Mouse (Mus musculus) stomach, embryonic 15.5 days (tissue): ENCODE results near the gene Fanci. TPM values are rescaled to one million over a fixed set of nuclear protein-coding genes. Genes with fewer than 3 reads are reported as not detected.

Experiments used
- ATAC-seq: fragments of 200-750 bp; cut with Nextera tagmentation; 2 replicates; pipeline ENCODE4 v1.8.0; 2017; ENCODE audit warnings: low read depth, moderate number of reproducible peaks, moderate TSS enrichment; ENCODE audit not compliant: insufficient read depth, low FRiP score
- H3K27ac ChIP-seq: fragments of 300-500 bp; sonication (generic); 2 replicates; pipeline ENCODE4 v1.5.1; 2015; ENCODE audit warnings: mild to moderate bottlenecking, inconsistent platforms
- H3K27me3 ChIP-seq: fragments of 300-500 bp; sonication (generic); replicated peaks from 2 replicates; pipeline ENCODE4 v1.6.1; 2015; ENCODE audit warnings: inconsistent platforms
- H3K36me3 ChIP-seq: fragments of 300-500 bp; sonication (generic); 2 replicates; pipeline ENCODE4 v1.6.1; 2015; ENCODE audit warnings: inconsistent platforms
- H3K4me1 ChIP-seq: fragments of 300-500 bp; sonication (generic); 2 replicates; pipeline ENCODE4 v1.6.1; 2015; ENCODE audit warnings: inconsistent platforms
- H3K4me2 ChIP-seq: fragments of 300-500 bp; sonication (generic); 2 replicates; pipeline ENCODE4 v1.6.1; 2015; ENCODE audit warnings: mild to moderate bottlenecking, inconsistent platforms
- H3K4me3 ChIP-seq: fragments of 300-500 bp; sonication (generic); replicated peaks from 2 replicates; pipeline ENCODE4 v1.5.1; 2015; ENCODE audit warnings: inconsistent platforms
- H3K9ac ChIP-seq: fragments of 300-500 bp; sonication (generic); 2 replicates; pipeline ENCODE4 v1.6.1; 2015; ENCODE audit warnings: inconsistent platforms
- H3K9me3 ChIP-seq: fragments of 300-500 bp; sonication (generic); 2 replicates; pipeline ENCODE4 v1.6.1; 2016; ENCODE audit warnings: inconsistent platforms
- WGBS: fragments of 180-500 bp; shearing (Covaris S2); methylation state at CpG from one replicate; pipeline ENCODE4 v1.1.7; 2015; 5-methylcytosine and 5-hydroxymethylcytosine counted together
- polyA plus RNA-seq: library from polyadenylated mRNA; unstranded; fragments of >200 nt; fragmentation: Nextera tagmentation; extraction: Ambion mirVana; gene quantifications from 2 replicates; pipeline ENCODE4 v1.2.1, GENCODE M21; 2015

Fanci gene
- polyA plus RNA-seq, 1 experiment from 2014 or later: 7.8 TPM

- Histone ChIP-seq H3K4me2 (no peak overlapping the region), H3K27ac (no peak overlapping the region), H3K27me3 (no peaks in the 10 kb centered on the region), H3K9ac (no peak overlapping the region), H3K4me1 (peaks cover 3% of the 10 kb centered on the region; the same call in 1 of the 2 replicates), H3K9me3 (no peaks in the 10 kb centered on the region), H3K4me3 (no peak overlapping the region), H3K36me3 (no peaks in the 10 kb centered on the region)
- 63% methylated on average over 5 of the region's 5 CpGs for WGBS
- ATAC-seq: no peak
Observed at GRCm38 (mm10) chr7:79390141-79390708, 1.5 kb upstream of the Fanci start.

GRCm38 (mm10) chr7:79391471-79391870 is 258 bp upstream of the Fanci start:
- peak overlapping the region; percentile 38; the same call in 1 of the 2 replicates for H3K9ac ChIP-seq
- H3K9me3 ChIP-seq: no peaks in the 10 kb centered on the region
- H3K4me3 ChIP-seq: peak overlapping the region; percentile 62
- H3K27me3 ChIP-seq: no peaks in the 10 kb centered on the region
- WGBS: 4% methylated on average over 3 of the region's 3 CpGs
- H3K4me2 ChIP-seq: peak overlapping the region; percentile 91
- no peak for ATAC-seq
- H3K4me1 ChIP-seq: peaks cover 3% of the 10 kb centered on the region; the same call in 1 of the 2 replicates
- H3K36me3 ChIP-seq: no peaks in the 10 kb centered on the region
- peak overlapping the region; percentile 72 for H3K27ac ChIP-seq

GRCm38 (mm10) chr7:79392860-79393513 is 1.3 kb downstream of the Fanci start:
- ATAC-seq: 0 out of 2 replicates have a peak, but pooled peaks have one; percentile 51
- 42% methylated on average over 9 of the region's 9 CpGs for WGBS
- Histone ChIP-seq H3K9me3 (no peaks in the 10 kb centered on the region), H3K27ac (no peak overlapping the region), H3K4me3 (peak overlapping the region; percentile 62), H3K4me2 (peak overlapping the region; percentile 91), H3K36me3 (no peaks in the 10 kb centered on the region), H3K27me3 (no peaks in the 10 kb centered on the region), H3K9ac (peak overlapping the region; percentile 38; the same call in 1 of the 2 replicates), H3K4me1 (peaks cover 3% of the 10 kb centered on the region; the same call in 1 of the 2 replicates)

- no peaks in the 10 kb centered on the region for H3K36me3 ChIP-seq
- H3K4me2 ChIP-seq: no peak overlapping the region
- ATAC-seq: no peak
- H3K9me3 ChIP-seq: no peaks in the 10 kb centered on the region
- H3K9ac ChIP-seq: no peak overlapping the region
- H3K27ac ChIP-seq: no peak overlapping the region
- no peak overlapping the region for H3K4me3 ChIP-seq
- H3K4me1 ChIP-seq: peaks cover 3% of the 10 kb centered on the region; the same call in 1 of the 2 replicates
- H3K27me3 ChIP-seq: no peaks in the 10 kb centered on the region
- WGBS: 99% methylated on average over 7 of the region's 7 CpGs
Observed at GRCm38 (mm10) chr7:79393924-79394323, 2.2 kb downstream of the Fanci start.

- peaks cover 3% of the 10 kb centered on the region; the same call in 1 of the 2 replicates for H3K4me1 ChIP-seq
Observed at GRCm38 (mm10) chr7:79394666-79395065, 2.9 kb downstream of the Fanci start.

GRCm38 (mm10) chr7:79395186-79395585 is 3.5 kb downstream of the Fanci start:
- no peak overlapping the region for H3K4me2 ChIP-seq
- WGBS: 81% methylated on average over 7 of the region's 7 CpGs
- no peaks in the 10 kb centered on the region for H3K9me3 ChIP-seq
- H3K4me1 ChIP-seq: peaks cover 3% of the 10 kb centered on the region; the same call in 1 of the 2 replicates
- H3K9ac ChIP-seq: no peak overlapping the region
- no peak for ATAC-seq
- H3K27ac ChIP-seq: no peak overlapping the region
- no peaks in the 10 kb centered on the region for H3K36me3 ChIP-seq
- H3K27me3 ChIP-seq: no peaks in the 10 kb centered on the region
- H3K4me3 ChIP-seq: no peak overlapping the region

More at GRCm38 (mm10) chr7:79394666-79395065, 2.9 kb downstream of the Fanci start:
- Histone ChIP-seq H3K27me3 (no peaks in the 10 kb centered on the region), H3K4me3 (no peak overlapping the region), H3K9me3 (no peaks in the 10 kb centered on the region), H3K36me3 (no peaks in the 10 kb centered on the region), H3K4me2 (no peak overlapping the region), H3K9ac (no peak overlapping the region), H3K27ac (no peak overlapping the region)
- ATAC-seq: no peak
- 79% methylated on average over 7 of the region's 7 CpGs for WGBS

- WGBS: 62% methylated on average over 10 of the region's 10 CpGs
- no peaks in the 10 kb centered on the region for H3K9me3 ChIP-seq
- no peak overlapping the region for H3K9ac ChIP-seq
- no peak overlapping the region for H3K4me3 ChIP-seq
- no peak for ATAC-seq
- H3K36me3 ChIP-seq: no peaks in the 10 kb centered on the region
- H3K4me1 ChIP-seq: no peaks in the 10 kb centered on the region; the same call in 1 of the 2 replicates
- H3K27ac ChIP-seq: no peak overlapping the region
- H3K27me3 ChIP-seq: no peaks in the 10 kb centered on the region
- no peak overlapping the region for H3K4me2 ChIP-seq
Observed at GRCm38 (mm10) chr7:79397446-79397963, 5.8 kb downstream of the Fanci start.

GRCm38 (mm10) chr7:79398426-79398825 is 6.7 kb downstream of the Fanci start:
- no peak overlapping the region for H3K4me2 ChIP-seq
- H3K4me3 ChIP-seq: no peak overlapping the region
- H3K27ac ChIP-seq: no peak overlapping the region
- no peaks in the 10 kb centered on the region for H3K9me3 ChIP-seq
- H3K4me1 ChIP-seq: no peaks in the 10 kb centered on the region
- WGBS: 61% methylated on average over 8 of the region's 8 CpGs
- H3K27me3 ChIP-seq: no peaks in the 10 kb centered on the region
- 0 out of 2 replicates have a peak, but pooled peaks have one; percentile 39 for ATAC-seq
- no peak overlapping the region for H3K9ac ChIP-seq
- H3K36me3 ChIP-seq: no peaks in the 10 kb centered on the region

GRCm38 (mm10) chr7:79398971-79399370 is 7.2 kb downstream of the Fanci start:
- Histone ChIP-seq H3K9me3 (no peaks in the 10 kb centered on the region), H3K9ac (no peak overlapping the region), H3K36me3 (no peaks in the 10 kb centered on the region), H3K27me3 (no peaks in the 10 kb centered on the region), H3K4me3 (no peak overlapping the region), H3K27ac (no peak overlapping the region), H3K4me2 (no peak overlapping the region), H3K4me1 (no peaks in the 10 kb centered on the region)
- ATAC-seq: no peak
- 73% methylated on average over 12 of the region's 12 CpGs for WGBS

GRCm38 (mm10) chr7:79400296-79400695 is 8.6 kb downstream of the Fanci start:
- no peaks in the 10 kb centered on the region for H3K27me3 ChIP-seq
- ATAC-seq: no peak

GRCm38 (mm10) chr7:79414449-79415375 is 23.0 kb downstream of the Fanci start:
- no peak overlapping the region for H3K4me2 ChIP-seq
- WGBS: 69% methylated on average over 18 of the region's 18 CpGs
- no peaks in the 10 kb centered on the region for H3K9me3 ChIP-seq
- peak; percentile 63; the same call in 1 of the 2 replicates for ATAC-seq
- H3K4me3 ChIP-seq: no peak overlapping the region
- no peak overlapping the region for H3K9ac ChIP-seq
- no peaks in the 10 kb centered on the region for H3K4me1 ChIP-seq
- no peaks in the 10 kb centered on the region for H3K27me3 ChIP-seq
- no peaks in the 10 kb centered on the region for H3K36me3 ChIP-seq
- H3K27ac ChIP-seq: no peak overlapping the region

More at GRCm38 (mm10) chr7:79400296-79400695, 8.6 kb downstream of the Fanci start:
- Histone ChIP-seq H3K4me1 (no peaks in the 10 kb centered on the region), H3K36me3 (no peaks in the 10 kb centered on the region), H3K4me3 (no peak overlapping the region), H3K9ac (no peak overlapping the region), H3K9me3 (no peaks in the 10 kb centered on the region), H3K27ac (no peak overlapping the region), H3K4me2 (no peak overlapping the region)
- 79% methylated on average over 3 of the region's 3 CpGs for WGBS
